Mouse (Mus musculus) adrenal gland, postnatal 25 days (tissue): ENCODE results near the gene Atp13a1. TPM values are rescaled to one million over a fixed set of nuclear protein-coding genes. Genes with fewer than 3 reads are reported as not detected.
A peak's percentile ranks its signal among the peaks of the same experiment; 100 is the strongest.

Experiments used
- DNase-seq: peaks from one replicate; pipeline ENCODE4 v3.0.0; 2021; ENCODE audit warnings: mixed read lengths
- total RNA-seq: library from RNA; stranded (reverse); gene quantifications from 2 replicates; pipeline ENCODE4 v1.2.3, GENCODE M21; 2021

Gene Atp13a1
- total RNA-seq, 1 experiment from 2014 or later, result 45.4 TPM

DNA sequence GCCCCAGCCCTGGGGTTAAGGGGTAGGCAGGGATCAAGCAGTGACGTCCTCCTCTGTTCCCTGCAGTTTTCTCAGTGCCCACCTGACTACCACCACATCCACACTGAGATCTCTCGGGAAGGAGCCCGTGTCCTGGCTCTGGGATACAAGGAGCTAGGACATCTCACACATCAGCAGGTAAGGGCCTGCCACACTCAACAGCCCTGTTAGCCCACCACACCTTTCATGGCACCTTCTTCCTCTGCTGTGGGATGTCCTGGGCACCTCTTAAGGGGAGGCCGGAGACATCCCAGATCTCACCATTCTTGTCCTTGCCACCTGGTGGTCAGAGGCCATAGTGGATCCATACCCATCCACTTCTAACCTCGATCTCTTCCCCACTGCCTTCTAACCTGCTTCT, 9.0 kb downstream of the Atp13a1 start:
- no peak for DNase-seq

DNA sequence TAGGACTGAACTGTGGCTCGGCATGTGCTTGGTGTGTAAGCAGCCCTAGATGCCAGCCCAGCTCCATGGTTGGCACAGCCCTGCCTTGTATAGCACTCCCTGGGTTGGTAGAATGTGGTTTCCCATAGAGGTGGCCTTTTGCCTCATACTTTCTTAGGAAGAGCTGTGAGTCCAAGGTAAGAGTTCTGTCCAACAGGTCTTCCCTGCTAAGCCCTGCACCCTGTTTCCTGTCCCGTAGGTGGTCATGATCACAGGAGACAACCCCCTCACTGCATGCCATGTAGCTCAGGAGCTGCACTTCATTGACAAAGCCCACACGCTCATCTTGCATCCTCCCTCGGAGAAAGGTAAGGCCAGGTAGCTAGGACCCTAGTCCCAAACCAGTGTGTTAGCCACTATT, 10.8 kb downstream of the Atp13a1 start:
- no peak for DNase-seq

DNA sequence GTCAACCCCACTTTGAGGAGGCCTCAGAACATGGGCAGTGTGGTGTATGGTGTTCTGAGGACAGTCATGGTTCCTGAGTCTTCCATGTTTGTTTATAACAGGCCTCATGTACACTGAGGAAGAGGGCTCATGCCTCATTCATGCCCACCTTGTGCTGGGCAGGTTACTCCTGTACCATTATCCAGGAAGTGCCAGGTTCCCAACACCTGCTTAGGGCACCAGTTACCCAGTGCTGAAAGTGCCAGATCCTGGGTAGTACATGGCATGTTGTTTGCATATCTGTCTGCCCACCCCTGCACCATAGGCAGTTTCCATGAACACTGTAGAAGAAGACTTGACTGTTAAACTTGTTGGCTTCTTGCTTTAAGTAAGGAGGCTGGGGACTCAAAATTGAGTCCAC, 11.3 kb downstream of the Atp13a1 start:
- DNase-seq, result no peak

- DNase-seq, result no peak
These were observed 12.4 kb downstream of the Atp13a1 start for GRCm38 (mm10) chr8:69803366-69803765.

- no peak for DNase-seq
These were observed 13.6 kb downstream of the Atp13a1 start for GRCm38 (mm10) chr8:69804537-69804936.

DNA sequence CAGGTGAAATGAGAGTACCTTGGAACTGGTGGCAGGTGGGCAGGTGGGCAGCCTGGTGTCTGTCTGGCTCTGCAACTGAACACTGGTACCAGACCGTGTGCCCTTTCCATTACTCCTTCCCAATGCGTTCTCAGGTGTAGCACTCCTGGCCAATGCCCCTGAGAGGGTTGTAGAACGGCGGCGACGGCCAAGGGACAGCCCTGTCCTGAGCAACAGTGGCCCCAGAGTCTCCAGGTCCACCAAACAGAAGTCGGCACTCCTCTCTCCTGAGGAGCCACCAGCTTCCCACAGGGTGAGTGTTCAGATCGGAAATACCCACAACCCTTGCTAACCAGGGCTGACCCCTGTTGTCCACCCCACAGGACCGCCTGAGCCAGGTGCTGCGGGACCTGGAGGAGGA, 14.1 kb downstream of the Atp13a1 start:
- no peak for DNase-seq

GRCm38 (mm10) chr8:69805491-69805890, 14.5 kb downstream of the Atp13a1 start:
- DNase-seq, result no peak

GRCm38 (mm10) chr8:69807236-69807635, 16.3 kb downstream of the Atp13a1 start:
- DNase-seq, result no peak

DNA sequence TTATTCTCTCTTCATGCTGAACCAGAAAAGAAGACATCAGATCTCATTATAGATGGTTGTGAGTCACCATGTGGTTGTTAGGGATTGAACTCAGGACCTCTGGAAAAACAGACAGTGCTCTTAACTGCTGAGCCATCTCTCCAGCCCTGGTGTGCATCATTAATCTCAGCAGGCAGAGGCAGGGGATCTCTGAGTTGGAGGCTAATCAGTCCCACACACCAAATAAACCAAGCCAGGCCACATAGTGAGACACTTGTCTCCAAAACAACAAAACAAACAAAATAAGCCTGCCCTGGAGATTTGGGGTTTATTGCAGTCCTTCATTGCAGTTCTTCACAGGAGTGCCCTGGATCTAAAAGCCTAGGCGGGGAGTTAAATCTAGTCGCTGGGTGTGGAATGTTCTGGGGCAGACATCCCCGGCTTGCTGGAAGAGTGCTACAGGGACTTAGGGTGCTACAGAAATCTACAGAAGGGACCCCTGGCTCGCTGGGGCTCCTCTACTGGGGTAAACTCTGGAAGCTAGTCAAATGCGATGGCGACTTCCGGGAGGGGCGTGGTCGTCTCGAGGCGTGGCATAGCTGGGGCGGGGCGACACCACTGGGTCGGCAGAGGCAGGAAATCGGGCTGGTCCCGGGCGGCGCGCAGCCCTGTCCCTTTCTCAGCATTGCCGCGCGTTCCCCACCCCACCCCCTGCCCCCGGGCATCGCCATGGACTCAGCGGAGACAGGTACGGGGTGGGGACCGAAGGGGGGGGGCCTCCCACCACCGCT, 17.3 kb downstream of the Atp13a1 start, which contains the start of gene Gmip:
Gene Gmip, plus strand, starts transcription at position 586 of the 770 bp plus-strand sequence.
- DNase-seq, result peak; percentile 85

- DNase-seq, result no peak
These were observed 18.0 kb downstream of the Atp13a1 start for GRCm38 (mm10) chr8:69808864-69809403.

- no peak for DNase-seq
These were observed 18.9 kb downstream of the Atp13a1 start for GRCm38 (mm10) chr8:69809820-69810219.

GRCm38 (mm10) chr8:69814881-69815280, 23.9 kb downstream of the Atp13a1 start:
- DNase-seq, result no peak

GRCm38 (mm10) chr8:69815396-69815795, 24.4 kb downstream of the Atp13a1 start:
- peak; percentile 40 for DNase-seq

- DNase-seq, result no peak
These were observed 29.5 kb downstream of the Atp13a1 start for GRCm38 (mm10) chr8:69820466-69820865.

DNA sequence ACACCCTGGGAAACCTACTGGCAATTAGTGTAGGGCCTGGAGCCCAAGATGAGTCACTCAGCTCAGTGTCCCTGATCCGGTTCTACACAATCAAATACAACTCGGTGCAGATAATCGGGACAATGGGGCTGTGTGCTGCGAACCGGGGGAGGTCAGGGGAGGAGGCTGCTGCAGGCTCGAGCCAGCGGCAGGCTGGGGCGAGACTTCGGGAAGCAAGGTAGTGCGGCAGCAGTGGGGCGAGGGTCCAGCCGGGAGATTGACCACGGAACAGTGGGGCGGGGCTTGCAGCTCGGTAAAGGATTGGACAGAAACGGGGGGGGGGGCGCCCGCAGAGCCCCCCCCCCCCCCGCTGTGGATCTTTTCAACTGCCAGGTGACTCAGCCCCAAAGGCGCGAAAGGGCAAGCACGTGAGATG, 31.0 kb downstream of the Atp13a1 start:
- DNase-seq, result peak; percentile 47

DNA sequence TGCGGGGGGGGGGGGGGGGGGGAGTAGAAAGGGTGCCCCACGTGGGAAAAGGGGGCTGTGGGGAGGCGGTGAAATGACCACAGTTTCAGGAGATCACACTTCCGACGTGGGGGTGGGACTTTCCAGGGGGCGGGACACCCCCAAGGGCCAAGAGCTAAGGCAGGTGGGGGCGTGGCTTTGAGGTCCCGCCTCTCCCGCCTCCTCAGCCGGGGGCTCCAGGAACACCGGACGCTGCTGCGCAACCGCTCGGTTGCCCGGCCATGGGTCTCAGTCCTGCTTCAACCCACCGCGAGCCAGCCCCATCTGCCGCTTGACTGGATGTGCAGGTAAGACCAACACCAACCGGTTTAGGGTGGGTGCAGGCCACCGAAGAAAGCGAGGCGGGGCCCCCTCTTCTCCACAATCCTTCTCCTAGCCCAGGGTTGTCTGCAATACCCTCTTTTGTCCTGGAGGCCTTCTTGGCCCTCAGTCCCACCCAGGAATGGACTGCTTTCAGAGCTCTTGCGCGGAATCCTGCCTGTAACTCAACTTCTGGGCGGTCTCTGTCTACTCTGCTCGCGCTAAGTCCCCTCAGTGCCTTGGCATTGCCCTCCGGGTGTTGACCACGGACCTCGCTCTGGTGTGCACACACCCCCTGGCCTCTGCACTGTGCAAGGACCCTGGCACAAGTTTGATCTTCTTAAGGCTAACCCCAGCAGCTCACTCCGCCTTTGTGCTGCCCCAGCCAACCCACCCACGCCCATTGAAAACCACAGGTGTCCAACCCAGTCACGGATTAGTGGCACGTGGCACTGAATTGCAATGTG, 31.6 kb downstream of the Atp13a1 start, which contains the start of gene Lpar2:
Gene Lpar2, plus strand, starts transcription at position 44 of the 806 bp plus-strand sequence.
- peak; percentile 70 for DNase-seq

- no peak for DNase-seq
These were observed 35.4 kb downstream of the Atp13a1 start for GRCm38 (mm10) chr8:69826371-69826770.

DNA sequence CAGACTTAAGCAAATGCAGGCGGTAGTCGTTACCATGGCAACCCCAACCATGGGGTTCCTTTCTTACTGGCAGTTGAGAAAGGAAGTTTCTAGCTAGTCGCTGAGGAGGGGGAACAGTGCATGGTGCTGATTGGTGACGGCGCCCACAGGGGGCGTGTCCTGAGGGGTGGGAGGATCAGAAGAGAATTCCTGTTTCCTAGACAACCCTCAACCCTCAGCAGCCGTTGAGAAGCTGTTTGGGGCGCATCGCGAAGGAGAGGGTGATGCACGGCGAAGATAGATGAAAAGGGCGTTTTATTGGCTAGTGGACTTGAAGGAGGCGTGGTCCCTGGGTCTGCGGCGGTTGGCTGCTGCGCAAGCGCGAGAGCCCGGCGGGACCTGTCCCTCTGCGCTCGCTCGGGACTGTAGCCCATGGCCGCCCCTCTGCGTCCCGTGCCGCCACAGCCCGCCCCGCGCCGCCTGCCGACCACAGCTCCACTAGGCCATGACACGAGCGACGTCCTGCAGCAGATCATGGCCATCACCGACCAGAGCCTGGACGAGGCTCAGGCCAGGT, 41.4 kb downstream of the Atp13a1 start, which contains the start of gene Pbx4:
Gene Pbx4, plus strand, starts transcription at position 194 of the 556 bp plus-strand sequence.
- peak; percentile 77 for DNase-seq

DNA sequence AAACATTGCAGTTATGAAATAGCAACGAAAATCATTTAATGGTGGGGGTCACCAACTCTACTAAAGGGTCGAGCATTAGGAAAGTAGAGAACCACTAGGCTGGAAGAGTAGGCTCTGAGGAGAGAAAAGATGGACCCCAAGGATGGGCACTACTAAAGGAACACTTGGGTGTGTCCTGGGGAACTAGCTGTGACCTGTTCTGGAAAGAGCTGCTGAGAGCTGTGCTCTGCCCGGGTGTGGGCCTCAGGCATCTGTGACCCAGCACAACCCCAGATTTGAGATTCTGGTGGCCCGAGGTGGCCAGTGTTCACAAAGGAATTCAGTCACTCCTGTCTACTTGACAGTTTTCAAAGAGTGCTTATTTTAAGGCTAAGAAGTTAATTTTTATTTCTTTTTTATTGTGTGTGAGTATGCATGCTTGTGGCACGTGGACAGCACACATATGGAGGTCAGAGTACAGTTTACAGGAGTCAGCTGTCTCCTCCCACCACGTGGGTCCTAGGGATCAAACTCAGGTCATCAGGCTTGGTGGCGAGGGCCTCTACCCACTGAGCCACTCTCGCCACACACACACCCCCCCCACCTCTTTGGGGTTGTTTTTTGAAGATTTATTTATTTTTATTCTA, 46.2 kb downstream of the Atp13a1 start:
- DNase-seq, result no peak

- DNase-seq, result no peak
These were observed 56.5 kb downstream of the Atp13a1 start for GRCm38 (mm10) chr8:69847167-69848065.

- peak; percentile 32 for DNase-seq
These were observed 58.0 kb downstream of the Atp13a1 start for GRCm38 (mm10) chr8:69848951-69849350.
